Mouse (Mus musculus): ENCODE results near the gene Cd300ld2. TPM values are rescaled to one million over a fixed set of nuclear protein-coding genes. Genes with fewer than 3 reads are reported as not detected.
"Not testable (repeated sequence)": the region's sequence is repeated elsewhere in the genome, so short reads cannot be mapped to it uniquely, and the experiment has no call there.

The Cd300ld2 gene
- polyA plus RNA-seq (2016; fragmentation: Nextera tagmentation; extraction: Ambion mirVana), result not detected in 2 replicates

DNA sequence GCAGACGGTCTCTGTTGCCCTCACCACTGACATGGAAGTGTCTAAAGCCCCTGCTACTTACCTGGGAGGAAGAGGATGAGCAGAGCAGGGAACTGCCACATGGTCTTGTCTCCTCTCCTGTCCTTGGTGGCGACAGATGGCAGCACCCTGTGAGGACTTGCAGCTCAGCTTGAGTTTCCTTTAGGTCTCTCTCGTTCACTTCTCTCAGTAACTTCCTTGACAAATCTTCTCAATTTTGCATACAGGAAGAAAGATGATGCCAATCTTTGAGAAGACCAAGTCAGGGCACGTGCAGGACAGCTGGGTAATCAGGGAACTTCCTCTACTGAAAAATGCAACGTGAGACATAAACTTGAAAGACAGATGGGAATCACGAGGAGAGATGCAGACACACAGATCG lies at the start of gene Cd300ld2:
TSS of gene Cd300ld2 (minus strand) at position 101 of the 400 bp plus-strand sequence.
- DNase-seq (ENCODE audit: low spot score); H3K27me3 ChIP-seq (ENCODE audit: low read depth, poor library complexity, severe bottlenecking); H3K4me1 ChIP-seq; H3K36me3 ChIP-seq; H3K9me3 ChIP-seq (replicated peaks); H3K4me3 ChIP-seq; H3K27ac ChIP-seq: not testable (repeated sequence)
- no CpG with 5 or more reads among the region's 7 CpGs for WGBS

DNA sequence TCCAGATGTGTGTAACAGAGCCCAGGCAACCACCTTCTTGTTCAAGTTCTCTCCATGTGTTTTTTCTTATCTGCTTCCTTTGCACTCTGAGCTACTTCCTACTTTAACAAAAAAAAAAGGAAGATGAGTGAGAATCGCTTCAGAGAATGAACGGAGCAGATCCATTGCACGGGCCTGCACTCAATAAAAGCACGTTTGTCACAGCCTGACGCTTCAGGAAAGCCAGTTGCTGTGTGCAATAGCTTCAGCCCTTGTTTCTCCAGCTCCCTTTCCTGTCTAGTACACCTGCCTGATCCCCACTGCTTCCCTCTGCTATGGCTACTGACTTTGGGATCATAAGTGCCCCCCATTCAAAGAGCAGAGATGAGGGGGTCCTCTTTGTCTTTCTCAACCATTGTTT lies 46.1 kb upstream of the Cd300ld2 start, which contains the start of gene Cd300e:
TSS of gene Cd300e (minus strand) at position 101 of the 400 bp plus-strand sequence.
- Histone ChIP-seq H3K27ac (no peak within 1 kb of the TSS), H3K27me3 (ENCODE audit: low read depth, poor library complexity, severe bottlenecking) (no peaks in the 10 kb centered on the region), H3K4me3 (no peak within 1 kb of the TSS), H3K36me3 (no peaks in the 10 kb centered on the region), H3K9me3 (replicated peaks) (no peaks in the 10 kb centered on the region), H3K4me1 (peaks cover 3% of the 10 kb centered on the region; the same call in 1 of the 2 replicates)
- no peak for DNase-seq (ENCODE audit: low spot score)
- WGBS, result 63% methylated on average over 5 of the region's 5 CpGs

DNA sequence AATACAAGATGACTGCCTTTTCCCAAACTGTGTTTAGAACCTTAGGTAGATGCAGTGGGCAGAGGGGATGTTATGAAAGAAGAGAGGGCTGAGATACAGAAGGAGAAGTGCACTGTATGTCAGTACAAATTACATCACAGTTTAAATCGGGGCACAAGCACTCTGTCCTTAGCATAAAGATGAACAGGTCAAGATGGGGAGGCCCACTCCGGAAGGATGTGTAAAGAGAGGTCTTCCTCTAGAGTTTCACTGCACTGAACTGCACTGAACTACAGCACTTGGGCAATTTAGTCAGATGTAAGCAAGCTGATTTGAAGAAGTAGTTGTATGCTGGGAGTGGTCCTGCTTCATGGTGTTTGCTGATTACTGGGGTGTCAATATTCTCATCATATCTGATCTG lies 43.8 kb upstream of the Cd300ld2 start:
- H3K4me1 ChIP-seq, result peaks cover 3% of the 10 kb centered on the region; the same call in 1 of the 2 replicates
- no peak overlapping the region for H3K27ac ChIP-seq
- H3K9me3 ChIP-seq (replicated peaks), result no peaks in the 10 kb centered on the region
- no peaks in the 10 kb centered on the region for H3K36me3 ChIP-seq
- WGBS, result 87% methylated on average over 2 of the region's 2 CpGs
- no peak overlapping the region for H3K4me3 ChIP-seq
- H3K27me3 ChIP-seq (ENCODE audit: low read depth, poor library complexity, severe bottlenecking), result no peaks in the 10 kb centered on the region
- DNase-seq (ENCODE audit: low spot score), result no peak

DNA sequence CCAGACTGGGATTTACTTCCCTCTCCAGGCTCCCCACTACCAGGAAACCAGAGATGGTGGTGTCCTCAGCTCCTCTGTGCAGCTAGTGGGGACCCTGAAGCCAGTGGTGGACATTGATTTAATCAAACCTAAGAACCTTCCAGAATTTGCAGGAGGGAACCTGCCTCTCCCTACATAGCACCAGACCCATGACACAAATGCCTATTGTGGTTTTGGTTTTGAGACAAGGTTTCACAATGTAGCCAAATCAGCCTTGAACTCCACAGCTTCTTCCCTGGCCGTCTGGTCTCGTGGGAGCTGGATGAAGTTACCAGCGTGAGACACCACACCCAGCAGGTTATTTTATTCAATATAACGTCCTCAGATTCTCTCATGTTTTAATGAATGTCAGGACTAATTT lies 42.7 kb upstream of the Cd300ld2 start:
- no peaks in the 10 kb centered on the region for H3K9me3 ChIP-seq (replicated peaks)
- no peak overlapping the region for H3K27ac ChIP-seq
- no peak overlapping the region for H3K4me3 ChIP-seq
- 85% methylated on average over 4 of the region's 4 CpGs for WGBS
- H3K4me1 ChIP-seq, result peaks cover 3% of the 10 kb centered on the region; the same call in 1 of the 2 replicates
- no peaks in the 10 kb centered on the region for H3K27me3 ChIP-seq (ENCODE audit: low read depth, poor library complexity, severe bottlenecking)
- no peak for DNase-seq (ENCODE audit: low spot score)
- H3K36me3 ChIP-seq, result no peaks in the 10 kb centered on the region

DNA sequence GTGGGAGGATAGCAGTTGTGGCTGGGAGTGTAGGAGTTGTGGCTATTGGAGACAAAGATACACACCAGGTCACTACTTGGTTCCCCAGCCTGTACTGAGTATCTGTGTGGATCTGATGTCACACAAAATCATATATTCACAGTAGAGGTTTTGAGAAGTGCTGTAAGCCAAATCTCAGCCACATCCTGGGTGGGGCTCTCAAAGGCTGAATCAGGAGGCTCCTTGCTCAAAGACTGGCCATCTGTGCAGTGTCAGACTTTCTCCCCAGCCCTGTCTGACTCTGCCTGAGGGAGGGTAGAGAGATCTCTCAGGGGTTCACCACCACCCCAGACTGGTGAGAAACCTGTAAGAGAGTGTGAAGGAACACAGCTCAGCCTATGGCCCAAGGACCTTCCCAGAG lies 38.5 kb upstream of the Cd300ld2 start:
- no peak overlapping the region for H3K27ac ChIP-seq
- DNase-seq (ENCODE audit: low spot score), result no peak
- no peaks in the 10 kb centered on the region for H3K27me3 ChIP-seq (ENCODE audit: low read depth, poor library complexity, severe bottlenecking)
- no peaks in the 10 kb centered on the region for H3K36me3 ChIP-seq
- H3K9me3 ChIP-seq (replicated peaks), result no peaks in the 10 kb centered on the region
- H3K4me3 ChIP-seq, result no peak overlapping the region
- H3K4me1 ChIP-seq, result no peaks in the 10 kb centered on the region

DNA sequence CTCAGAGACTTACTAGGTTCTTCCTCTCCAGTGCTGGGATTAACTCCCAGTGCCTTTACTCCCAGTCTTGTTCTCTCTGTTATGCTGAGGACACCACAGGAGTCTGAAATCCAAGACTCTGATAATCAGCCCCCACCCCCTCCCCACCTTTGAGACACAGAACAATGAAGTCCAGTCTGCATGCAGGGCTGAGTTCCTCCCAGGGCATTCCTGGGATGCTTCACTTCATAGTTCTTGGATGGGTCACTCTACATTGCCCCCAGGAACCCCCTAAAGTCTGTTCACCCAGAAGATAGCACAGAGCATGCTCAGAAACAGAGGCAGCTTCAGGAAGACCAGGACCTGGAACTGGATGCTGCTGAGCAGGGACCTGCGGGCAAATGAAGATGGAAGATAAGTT lies 37.0 kb upstream of the Cd300ld2 start:
- H3K9me3 ChIP-seq (replicated peaks), result no peaks in the 10 kb centered on the region
- H3K36me3 ChIP-seq, result no peaks in the 10 kb centered on the region
- DNase-seq (ENCODE audit: low spot score), result no peak
- H3K27me3 ChIP-seq (ENCODE audit: low read depth, poor library complexity, severe bottlenecking), result no peaks in the 10 kb centered on the region
- 91% methylated on average over 1 of the region's 1 CpGs for WGBS
- no peaks in the 10 kb centered on the region for H3K4me1 ChIP-seq
- no peak overlapping the region for H3K27ac ChIP-seq
- no peak overlapping the region for H3K4me3 ChIP-seq

DNA sequence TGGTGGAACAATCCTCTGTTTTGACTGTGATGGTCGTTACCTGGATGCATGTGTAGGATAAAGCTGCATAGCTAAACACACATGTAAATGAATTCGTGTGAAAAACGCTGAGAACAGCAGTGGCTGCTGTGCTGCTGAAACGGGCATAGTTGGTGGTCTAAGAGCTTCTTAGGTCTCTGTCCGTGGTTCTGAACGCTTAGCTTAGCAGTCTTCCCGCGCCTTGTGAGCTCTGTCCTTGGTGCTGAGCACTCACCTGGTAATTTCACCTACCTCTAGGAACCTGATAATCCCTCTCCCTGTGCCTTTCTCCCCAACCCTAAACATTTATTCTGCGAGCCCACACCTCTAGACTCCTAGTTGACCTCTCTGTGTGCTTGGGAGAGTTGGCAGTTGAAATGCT lies 36.2 kb upstream of the Cd300ld2 start:
- WGBS, result 3% methylated on average over 9 of the region's 9 CpGs
- H3K9me3 ChIP-seq (replicated peaks), result no peaks in the 10 kb centered on the region
- H3K27ac ChIP-seq, result no peak overlapping the region
- no peaks in the 10 kb centered on the region for H3K4me1 ChIP-seq
- H3K4me3 ChIP-seq, result no peak overlapping the region
- H3K27me3 ChIP-seq (ENCODE audit: low read depth, poor library complexity, severe bottlenecking), result no peaks in the 10 kb centered on the region
- peak; percentile 79 for DNase-seq (ENCODE audit: low spot score)
- H3K36me3 ChIP-seq, result no peaks in the 10 kb centered on the region

DNA sequence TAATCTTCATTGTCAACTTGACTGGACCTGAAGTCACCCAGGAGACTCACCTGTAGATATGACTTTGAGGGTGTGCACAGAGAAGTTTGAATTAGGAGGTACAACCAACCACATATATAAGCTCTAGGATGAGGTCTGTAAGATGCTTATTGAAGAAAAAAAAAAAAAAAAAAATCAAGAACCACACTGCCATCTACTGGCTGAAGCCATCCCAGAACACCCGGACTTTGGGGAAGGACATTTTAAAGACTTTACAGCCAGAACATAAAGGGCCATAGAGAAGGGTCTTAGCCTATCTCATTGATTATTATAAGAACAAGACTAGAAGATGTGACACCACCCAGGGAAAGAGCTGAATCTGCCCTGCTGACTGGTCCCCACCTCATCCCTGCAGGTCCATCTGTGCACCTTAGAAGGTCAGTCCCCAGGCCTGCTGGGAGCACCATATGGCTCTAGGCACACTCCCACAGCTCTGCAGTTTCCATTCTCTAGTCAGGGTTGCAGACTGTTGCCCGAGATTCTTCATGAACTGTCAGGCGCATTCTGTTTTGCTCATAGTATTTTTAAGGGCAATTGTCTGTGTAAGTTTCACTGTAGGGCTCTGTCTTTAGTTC lies 33.4 kb upstream of the Cd300ld2 start:
- Histone ChIP-seq H3K4me3 (no peak overlapping the region), H3K27me3 (ENCODE audit: low read depth, poor library complexity, severe bottlenecking) (no peaks in the 10 kb centered on the region), H3K9me3 (replicated peaks) (no peaks in the 10 kb centered on the region), H3K36me3 (no peaks in the 10 kb centered on the region), H3K27ac (no peak overlapping the region), H3K4me1 (no peaks in the 10 kb centered on the region)
- 44% methylated on average over 3 of the region's 3 CpGs for WGBS
- DNase-seq (ENCODE audit: low spot score), result no peak

DNA sequence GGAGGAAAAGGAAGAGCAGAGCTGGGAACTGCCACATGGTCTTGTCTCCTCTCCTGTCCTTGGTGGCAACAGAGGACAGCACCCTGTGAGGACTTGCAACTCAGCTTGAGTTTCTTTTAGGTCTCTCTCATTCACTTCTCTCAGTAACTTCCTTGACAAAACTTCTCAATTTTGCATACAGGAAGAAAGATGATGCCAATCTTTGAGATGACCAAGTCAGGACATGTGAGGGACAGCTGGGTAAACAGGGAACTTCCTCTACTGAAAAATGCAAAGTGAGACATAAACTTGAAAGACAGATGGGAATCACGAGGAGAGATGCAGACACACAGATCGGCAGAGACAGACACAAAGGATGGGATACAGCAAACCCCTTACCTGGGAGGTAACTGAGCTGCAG lies 32.3 kb upstream of the Cd300ld2 start, which contains the start of gene Cd300ld3:
TSS of gene Cd300ld3 (minus strand) at position 151 of the 400 bp plus-strand sequence.
- no peak for DNase-seq (ENCODE audit: low spot score)
- no peaks in the 10 kb centered on the region for H3K9me3 ChIP-seq (replicated peaks)
- no peaks in the 10 kb centered on the region for H3K4me1 ChIP-seq
- no peak within 1 kb of the TSS for H3K4me3 ChIP-seq
- no peak within 1 kb of the TSS for H3K27ac ChIP-seq
- 87% methylated on average over 2 of the region's 2 CpGs for WGBS
- no peaks in the 10 kb centered on the region for H3K27me3 ChIP-seq (ENCODE audit: low read depth, poor library complexity, severe bottlenecking)
- no peaks in the 10 kb centered on the region for H3K36me3 ChIP-seq

DNA sequence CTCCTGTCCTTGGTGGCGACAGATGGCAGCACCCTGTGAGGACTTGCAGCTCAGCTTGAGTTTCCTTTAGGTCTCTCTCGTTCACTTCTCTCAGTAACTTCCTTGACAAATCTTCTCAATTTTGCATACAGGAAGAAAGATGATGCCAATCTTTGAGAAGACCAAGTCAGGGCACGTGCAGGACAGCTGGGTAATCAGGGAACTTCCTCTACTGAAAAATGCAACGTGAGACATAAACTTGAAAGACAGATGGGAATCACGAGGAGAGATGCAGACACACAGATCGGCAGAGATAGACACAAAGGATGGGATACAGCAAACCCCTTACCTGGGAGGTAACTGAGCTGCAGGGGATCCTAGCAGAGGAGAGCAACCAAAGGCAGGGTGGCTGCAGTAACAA lies 21.7 kb upstream of the Cd300ld2 start, which contains the start of gene Cd300ld5:
TSS of gene Cd300ld5 (minus strand) at position 101 of the 400 bp plus-strand sequence.
- not testable (repeated sequence) for H3K9me3 ChIP-seq (replicated peaks); H3K36me3 ChIP-seq; H3K4me3 ChIP-seq; H3K4me1 ChIP-seq; H3K27ac ChIP-seq; DNase-seq (ENCODE audit: low spot score); H3K27me3 ChIP-seq (ENCODE audit: low read depth, poor library complexity, severe bottlenecking)
- WGBS, result no CpG with 5 or more reads among the region's 6 CpGs

DNA sequence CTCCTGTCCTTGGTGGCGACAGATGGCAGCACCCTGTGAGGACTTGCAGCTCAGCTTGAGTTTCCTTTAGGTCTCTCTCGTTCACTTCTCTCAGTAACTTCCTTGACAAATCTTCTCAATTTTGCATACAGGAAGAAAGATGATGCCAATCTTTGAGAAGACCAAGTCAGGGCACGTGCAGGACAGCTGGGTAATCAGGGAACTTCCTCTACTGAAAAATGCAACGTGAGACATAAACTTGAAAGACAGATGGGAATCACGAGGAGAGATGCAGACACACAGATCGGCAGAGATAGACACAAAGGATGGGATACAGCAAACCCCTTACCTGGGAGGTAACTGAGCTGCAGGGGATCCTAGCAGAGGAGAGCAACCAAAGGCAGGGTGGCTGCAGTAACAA lies 10.9 kb upstream of the Cd300ld2 start, which contains the start of gene Cd300ld4:
TSS of gene Cd300ld4 (minus strand) at position 101 of the 400 bp plus-strand sequence.
- not testable (repeated sequence) for H3K4me3 ChIP-seq; H3K36me3 ChIP-seq; H3K9me3 ChIP-seq (replicated peaks); H3K4me1 ChIP-seq; H3K27me3 ChIP-seq (ENCODE audit: low read depth, poor library complexity, severe bottlenecking); DNase-seq (ENCODE audit: low spot score); H3K27ac ChIP-seq
- WGBS, result no CpG with 5 or more reads among the region's 6 CpGs

DNA sequence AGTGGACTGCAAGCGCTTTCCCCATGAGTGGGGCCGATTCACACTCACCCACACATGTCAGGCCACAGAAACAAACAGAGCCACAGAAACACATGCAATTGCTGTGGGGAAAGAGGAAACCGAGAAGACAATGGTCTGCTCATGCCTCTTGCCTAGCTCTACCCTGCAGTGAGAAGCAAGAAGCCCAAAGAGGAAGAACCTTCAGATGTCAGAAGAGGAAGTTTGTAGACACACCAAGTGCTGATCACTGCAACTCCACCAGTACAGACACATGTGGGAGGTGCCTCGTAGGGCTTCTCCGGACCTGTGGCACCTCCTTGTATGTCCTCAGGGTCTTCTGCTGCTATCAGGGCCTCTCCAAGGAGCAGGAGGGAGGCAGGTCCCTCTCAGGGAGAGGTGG lies 11.9 kb downstream of the Cd300ld2 start:
- no peak overlapping the region for H3K4me3 ChIP-seq
- no peak overlapping the region for H3K27ac ChIP-seq
- H3K4me1 ChIP-seq, result no peaks in the 10 kb centered on the region
- no peak for DNase-seq (ENCODE audit: low spot score)
- 89% methylated on average over 5 of the region's 5 CpGs for WGBS
- H3K9me3 ChIP-seq (replicated peaks), result no peaks in the 10 kb centered on the region
- H3K27me3 ChIP-seq (ENCODE audit: low read depth, poor library complexity, severe bottlenecking), result peaks cover 5% of the 10 kb centered on the region; the same call in 1 of the 2 replicates
- no peaks in the 10 kb centered on the region for H3K36me3 ChIP-seq

DNA sequence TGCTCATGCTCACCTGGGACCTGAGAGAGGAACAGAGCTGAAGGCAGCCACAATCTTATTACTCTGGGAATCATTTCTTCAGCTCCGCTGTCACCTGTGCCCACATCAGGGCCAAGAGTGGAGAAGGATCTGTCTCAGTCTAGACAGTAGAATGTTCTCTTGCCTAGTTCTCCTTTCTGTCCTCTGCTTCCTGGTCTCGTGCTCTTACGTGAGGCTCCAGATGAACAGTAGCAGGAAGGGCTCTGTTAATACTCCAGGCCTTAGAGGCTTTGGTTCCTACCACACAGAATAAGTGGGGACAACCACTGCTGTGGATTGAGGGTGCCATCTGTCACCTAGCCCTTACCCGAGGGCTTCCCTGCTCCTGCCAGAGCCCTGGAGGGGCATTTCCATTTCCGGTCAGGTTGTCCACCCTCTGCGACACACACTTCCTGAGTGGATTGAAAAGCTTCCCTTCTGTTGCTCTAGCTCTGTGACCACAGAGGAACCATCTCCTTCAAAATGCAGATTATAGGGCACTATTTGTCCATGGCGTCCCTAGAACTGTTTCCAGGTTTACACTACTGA lies 14.4 kb downstream of the Cd300ld2 start, which contains the start of gene Cd300c2:
TSS of gene Cd300c2 (minus strand) at position 407 of the 567 bp plus-strand sequence.
- no peak within 1 kb of the TSS for H3K4me3 ChIP-seq
- no peaks in the 10 kb centered on the region for H3K4me1 ChIP-seq
- H3K9me3 ChIP-seq (replicated peaks), result no peaks in the 10 kb centered on the region
- H3K27ac ChIP-seq, result no peak within 1 kb of the TSS
- no peaks in the 10 kb centered on the region for H3K36me3 ChIP-seq
- DNase-seq (ENCODE audit: low spot score), result no peak
- 89% methylated on average over 7 of the region's 7 CpGs for WGBS
- peaks cover 8% of the 10 kb centered on the region; the same call in 1 of the 2 replicates for H3K27me3 ChIP-seq (ENCODE audit: low read depth, poor library complexity, severe bottlenecking)

Measured in limb, embryonic 10.5 days (tissue).